Mouse (Mus musculus) kidney, adult 2 months (tissue): ENCODE measurements around the gene Oprm1.

Experiments
- CTCF ChIP-seq: fragments of 200-500 bp; conservative IDR thresholded peaks from 2 replicates; pipeline ENCODE4 v1.5.1; 2011; ENCODE audit warnings: low read depth, mild to moderate bottlenecking, control low read depth, low read length, moderate library complexity, mixed read lengths; ENCODE audit not compliant: insufficient read depth, insufficient read length
- POLR2A ChIP-seq: fragments of 200-500 bp; IDR thresholded peaks from one replicate; pipeline ENCODE4 v1.6.1; 2011; ENCODE audit warnings: low read depth, low read length, control low read depth

DNA sequence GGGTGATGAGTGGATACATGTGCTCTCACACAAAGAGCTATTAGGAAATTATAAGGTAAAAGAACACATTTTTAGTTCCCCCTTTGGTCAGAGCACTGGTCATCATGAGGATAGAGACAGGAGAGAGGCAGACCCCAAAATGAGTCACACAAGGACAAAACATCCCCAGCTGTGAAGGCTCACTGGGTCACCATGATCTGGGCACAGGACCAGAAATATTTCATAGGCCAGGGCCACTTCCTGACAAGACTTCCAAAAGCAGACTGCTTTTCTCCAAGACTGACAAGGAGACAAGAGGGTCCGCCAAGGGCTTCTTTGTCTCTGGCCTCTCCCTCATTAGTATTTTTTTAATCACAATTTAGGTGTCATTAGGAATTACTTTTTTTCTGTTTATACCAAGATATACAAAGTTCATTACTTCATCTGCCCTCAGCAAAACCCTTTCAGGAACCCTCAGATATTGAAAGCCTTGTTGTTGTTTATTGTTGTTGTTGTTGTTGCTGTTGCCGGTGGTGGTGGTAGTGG, 3.0 kb downstream of the Oprm1 start, which contains the start of gene Gm10945:
- TF ChIP-seq CTCF: no peak
- TF ChIP-seq POLR2A: no peak
